Mouse (Mus musculus) testis, postnatal 14 days (tissue): ENCODE data around the gene Lmna.
A peak's percentile ranks its signal among the peaks of the same experiment; 100 is the strongest.

Source experiments
- DNase-seq: peaks from one replicate; pipeline ENCODE4 v3.0.0; 2021; ENCODE audit warnings: low spot score

Gene Lmna

DNA sequence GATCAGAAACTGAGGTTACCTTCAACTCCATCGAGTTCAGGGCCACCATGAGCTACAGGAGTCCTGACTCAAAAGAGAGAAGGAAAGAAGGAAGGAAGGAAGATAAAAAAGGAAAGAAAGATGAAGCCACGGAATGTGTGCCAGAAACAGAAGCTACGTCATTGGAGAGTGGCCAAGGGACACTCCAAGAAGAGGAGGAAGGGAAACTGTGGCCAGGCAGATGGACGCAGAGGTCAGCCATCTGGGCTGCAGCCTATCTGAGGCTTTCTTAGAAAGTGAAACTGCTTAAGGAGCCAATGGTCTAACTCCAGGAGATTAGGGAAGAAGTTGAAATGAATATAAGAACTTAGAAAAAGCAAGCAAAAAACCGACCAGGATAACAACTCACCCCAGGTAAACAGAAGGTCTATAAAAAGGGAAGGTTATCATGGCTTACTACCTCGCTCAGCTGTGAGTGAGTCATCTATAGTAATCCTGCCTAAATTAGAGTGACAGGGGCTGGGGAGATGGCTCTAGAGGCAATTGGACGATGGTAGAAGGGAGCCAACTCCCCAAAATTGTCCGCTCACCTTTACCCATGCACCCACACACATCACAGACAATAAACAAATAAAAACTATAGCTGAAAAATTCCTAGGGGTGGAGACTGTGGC, 63.2 kb downstream of the Lmna start:
- no peak for DNase-seq

DNA sequence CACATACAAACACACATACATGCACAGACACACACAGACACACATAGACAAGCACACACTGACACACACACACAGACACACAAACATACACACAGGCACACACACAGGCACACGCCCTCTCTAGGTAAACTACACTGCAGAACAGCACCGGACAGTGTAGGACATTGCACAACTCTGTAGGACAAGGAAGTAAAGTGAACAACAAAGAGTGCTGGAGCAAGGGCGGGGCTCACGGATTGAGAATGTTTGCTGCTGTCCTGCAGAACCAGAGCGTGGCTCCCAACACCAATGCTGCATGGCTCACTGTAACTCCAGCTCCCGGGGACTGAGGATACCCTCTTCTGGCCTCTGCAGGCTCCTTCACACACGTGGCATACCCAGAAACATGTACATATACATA, 66.9 kb downstream of the Lmna start:
- no peak for DNase-seq

DNA sequence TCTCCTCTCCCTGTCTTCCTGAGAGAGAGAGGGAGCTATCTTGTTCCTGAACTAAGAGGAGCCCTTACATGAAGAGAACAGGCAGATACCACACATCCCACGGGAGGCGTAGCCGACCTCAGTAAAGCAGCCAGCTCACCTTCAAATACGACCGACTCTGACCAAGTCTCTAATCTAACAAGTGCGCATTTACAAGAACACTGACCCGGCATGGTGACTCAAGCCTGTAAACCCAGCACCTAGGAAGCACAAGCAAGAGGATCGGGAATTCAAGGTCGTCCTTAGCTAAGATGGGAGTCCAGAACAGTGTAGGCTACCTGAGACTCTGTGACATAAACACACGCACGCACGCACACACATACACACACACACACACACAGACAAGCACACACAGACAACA, 67.3 kb downstream of the Lmna start:
- no peak for DNase-seq

DNA sequence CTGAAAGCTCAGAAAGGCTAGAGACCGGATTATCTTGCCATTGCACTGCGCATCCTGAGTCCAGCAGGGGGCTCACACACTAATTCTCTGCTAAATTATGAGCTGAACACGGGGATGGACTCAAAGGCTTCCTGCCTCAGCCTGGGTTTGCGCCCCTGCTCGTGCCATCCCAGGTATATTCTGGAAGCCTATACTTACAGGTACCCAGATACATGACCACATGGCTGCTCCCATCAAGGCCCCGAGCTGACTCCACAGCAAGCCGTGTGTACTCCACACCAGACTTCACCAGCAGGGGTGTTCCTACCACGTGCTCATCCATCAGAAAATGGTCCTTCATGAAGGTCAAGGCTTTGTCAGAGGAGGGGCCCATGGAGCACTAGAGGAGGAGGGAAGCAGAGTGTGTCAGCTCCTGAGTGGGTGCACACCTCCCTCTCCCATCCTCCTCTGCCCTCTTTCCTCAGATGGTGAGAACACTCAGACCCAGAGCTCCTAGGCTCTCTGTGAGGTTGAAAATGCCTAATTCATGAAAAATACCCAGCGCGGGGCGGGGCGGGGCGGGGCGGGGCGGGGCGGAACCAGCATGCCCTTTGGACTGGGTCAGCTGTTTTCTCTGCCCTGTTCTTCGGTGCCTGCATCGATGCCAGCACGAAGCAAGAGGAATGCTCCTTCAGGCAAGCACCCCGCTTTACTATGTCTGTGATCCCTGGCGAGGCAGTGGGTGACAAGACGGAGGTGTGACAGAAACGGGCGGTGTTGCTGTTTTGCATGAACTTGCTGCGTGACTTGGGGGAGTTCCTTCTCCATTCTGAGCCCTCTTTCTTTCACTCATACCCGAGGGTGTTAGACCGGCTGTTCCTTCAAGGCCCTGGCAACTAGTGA, 69.0 kb downstream of the Lmna start:
- DNase-seq, result no peak

DNA sequence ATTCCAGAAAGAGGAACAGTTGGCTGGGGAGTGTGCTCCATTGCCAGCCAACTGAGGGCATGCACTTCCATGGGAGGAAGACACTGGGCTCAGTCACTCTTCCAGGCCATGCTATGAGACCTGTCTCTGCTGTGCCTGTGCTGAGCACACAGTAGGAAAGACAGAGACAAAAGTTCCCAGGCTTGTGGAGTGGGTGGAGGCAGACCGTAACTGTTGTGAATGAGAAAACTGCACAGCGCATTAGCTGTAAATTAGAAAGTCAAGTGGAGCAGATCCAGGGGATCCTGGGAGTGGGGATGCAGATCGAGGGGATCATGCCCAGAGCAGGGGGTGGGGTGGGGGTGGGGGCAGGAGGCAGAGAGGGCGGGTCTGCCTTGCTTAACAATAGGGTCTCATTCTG, 70.2 kb downstream of the Lmna start:
- DNase-seq, result no peak

DNA sequence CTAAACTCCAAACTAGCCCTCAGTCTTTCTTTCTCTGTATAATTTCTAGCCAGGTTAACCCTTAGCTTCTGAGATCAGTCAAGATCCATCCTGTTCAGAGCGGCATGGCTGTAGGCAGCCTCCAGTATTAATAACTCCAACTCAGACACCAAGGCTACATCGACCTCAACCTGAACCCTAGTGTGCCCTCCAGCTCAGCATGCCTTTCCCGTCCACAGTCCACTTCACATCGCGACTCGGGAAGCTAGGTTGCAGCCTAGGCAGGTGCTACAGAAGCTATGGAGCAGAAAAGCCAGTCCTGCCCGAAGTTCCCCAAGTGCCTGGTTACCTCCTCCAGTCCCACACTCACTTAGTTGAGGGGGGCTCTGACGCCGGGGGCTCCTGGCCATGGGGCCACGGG, 72.3 kb downstream of the Lmna start:
- DNase-seq, result no peak

DNA sequence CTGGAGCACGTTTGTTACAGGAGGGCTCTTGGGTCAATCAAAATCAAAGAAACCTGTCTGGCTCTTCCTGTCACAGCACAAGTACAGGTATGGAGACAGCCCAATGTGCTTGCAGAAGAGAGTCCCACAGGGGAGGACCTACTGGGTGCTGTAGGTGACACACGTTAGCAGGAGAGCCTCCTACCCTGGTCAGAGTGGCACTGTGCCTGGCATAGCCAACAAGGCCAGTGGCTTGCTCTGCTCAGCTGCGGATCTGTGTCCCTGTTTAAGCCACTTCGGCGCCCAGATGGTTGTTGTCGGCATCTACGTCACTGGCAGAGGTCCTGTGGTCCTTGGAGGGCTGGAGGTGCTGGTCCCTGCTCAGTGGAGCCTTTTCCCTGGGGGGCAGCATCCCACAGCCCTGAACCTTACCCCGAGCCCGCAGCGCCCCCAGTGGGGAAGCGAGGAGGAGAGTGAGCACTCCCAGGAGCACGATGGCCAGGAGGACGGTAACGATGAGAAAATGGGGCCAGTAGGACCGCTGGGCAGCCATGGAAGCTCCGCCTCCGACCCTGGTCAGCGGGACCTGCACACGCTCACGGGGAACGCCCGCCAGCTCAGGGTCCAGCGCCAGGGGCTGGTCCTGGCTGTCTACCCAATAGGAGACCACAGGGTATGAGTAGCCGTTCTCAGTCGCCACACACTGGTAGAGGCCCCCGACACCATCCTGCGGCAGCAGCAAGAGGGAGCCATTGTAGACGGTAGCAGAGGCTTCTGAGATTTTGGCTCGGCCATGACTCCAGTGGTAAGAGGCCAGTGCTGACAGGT, 73.2 kb downstream of the Lmna start:
- peak; percentile 57 for DNase-seq

DNA sequence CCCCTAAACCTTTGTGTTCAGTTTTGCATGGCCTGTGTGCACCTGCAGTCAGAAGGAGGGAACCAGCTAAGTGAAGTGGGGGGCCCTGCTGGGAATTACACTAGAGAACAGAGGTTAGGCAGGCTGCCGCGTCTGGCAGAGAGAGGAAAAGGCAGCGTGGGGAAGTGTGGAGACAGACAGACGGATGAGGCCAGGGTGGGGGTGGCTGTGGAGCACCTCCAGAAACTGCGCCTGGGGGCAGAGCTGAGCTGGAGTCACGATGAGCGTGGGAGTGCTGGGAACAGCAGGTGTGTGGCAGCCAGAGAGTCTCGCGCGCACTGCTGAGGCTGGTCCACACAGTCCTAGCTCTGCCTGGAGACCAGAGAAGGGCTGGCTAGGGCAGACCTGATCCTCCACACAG, 74.2 kb downstream of the Lmna start:
- no peak for DNase-seq
